Mouse (Mus musculus) heart, adult 9 months (tissue): ENCODE data around the gene Rhox2f.
"Not testable (repeated sequence)": the region's sequence is repeated elsewhere in the genome, so short reads cannot be mapped to it uniquely, and the experiment has no call there.

ENCODE experiments used
- DNase-seq, 2 experiments: peaks; one replicate each; pipeline ENCODE4 v3.0.0; 2022; ENCODE audit warnings: low spot score in 2 of 2

Rhox2f gene

DNA sequence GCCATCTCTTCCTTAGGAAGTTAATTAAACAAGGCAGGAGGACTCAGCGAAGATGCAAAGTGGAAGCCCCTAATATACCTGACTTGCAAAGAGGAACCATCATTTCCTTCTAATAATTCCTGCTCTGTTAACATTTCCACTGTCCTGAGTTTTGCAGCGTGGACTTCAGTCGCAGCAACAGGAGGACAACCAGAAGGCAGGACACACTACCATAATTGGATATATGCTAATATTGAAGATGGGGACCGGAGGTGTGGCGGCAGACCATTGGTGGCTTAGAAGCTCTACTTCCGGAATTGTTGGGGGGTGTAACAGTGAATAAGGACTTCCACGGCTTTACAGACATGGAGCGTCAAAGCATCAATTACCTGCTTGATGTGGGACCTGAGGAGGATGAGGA lies at the start of gene Rhox2f:
Rhox2f (plus strand) TSS at position 301 of the 400 bp plus-strand sequence.
- not testable (repeated sequence) for DNase-seq

DNA sequence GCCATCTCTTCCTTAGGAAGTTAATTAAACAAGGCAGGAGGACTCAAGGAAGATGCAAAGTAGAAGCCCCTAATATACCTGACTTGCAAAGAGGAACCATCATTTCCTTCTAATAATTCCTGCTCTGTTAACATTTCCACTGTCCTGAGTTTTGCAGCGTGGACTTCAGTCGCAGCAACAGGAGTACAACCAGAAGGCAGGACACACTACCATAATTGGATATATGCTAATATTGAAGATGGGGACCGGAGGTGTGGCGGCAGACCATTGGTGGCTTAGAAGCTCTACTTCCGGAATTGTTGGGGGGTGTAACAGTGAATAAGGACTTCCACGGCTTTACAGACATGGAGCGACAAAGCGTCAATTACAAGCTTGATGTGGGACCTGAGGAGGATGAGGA lies 41.1 kb upstream of the Rhox2f start, which contains the start of gene Rhox2e:
Rhox2e (plus strand) TSS at position 301 of the 400 bp plus-strand sequence.
- not testable (repeated sequence) for DNase-seq

DNA sequence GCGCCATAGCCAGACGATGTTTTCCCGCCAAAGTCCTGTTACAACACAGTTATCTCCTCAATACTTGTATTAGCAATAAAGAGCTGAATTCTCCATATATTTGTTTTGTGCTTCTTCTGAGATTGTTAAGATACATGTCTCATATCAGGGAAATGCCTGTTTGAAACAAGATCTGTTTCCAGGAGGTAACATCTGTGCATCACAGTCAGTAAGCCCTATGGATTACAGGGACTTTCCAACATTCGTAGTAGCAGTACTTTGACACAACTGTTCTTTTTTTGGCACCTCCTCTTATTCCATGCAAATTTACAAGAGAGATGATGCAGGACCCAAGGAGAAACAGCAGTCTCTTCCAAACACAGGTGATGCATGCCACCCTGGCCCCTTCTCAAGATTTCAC lies 29.5 kb upstream of the Rhox2f start, which contains the start of gene Rhox3e:
Rhox3e (plus strand) TSS at position 301 of the 400 bp plus-strand sequence.
- DNase-seq: not testable (repeated sequence)

DNA sequence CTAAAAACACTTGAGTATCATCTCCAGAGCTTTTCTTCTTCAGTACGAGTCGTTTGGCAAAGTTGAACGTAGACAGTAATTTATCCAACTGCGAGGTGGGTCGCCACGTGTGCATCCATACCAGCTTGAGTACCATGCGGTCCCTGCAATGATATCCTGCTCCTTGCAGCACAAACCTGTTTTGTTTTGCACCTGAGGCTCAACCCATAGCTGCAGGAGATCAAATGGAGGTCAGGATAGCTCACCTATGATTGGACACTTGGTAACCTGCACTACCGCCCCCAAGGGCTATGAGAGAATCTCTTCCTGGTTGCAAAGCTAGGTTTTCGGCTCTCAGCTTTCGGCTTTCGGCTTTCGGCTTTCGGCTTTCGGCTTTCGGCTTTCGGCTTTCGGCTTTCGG lies 14.1 kb upstream of the Rhox2f start, which contains the start of gene Rhox4e:
Rhox4e (plus strand) TSS at position 301 of the 400 bp plus-strand sequence.
- DNase-seq: not testable (repeated sequence)

DNA sequence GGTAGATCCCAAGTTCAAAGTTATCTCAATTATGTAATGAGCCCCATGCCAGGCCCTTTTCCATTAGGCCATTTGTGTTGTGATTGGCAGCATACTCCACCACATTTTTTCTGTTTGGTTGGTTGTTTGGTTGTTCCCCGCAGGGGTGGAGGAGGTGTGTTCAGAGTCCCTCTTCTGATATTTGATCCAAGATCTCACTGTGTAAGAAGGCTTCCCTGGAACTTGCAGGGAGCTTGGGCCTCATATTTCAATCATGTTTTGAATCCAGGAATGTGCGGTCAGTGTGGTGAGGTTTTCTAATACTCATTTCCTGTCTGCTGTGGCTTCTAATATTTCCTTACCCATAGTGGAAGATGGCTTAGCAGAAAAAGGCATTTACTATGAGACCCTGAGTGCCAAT lies 1.4 kb downstream of the Rhox2f start:
- DNase-seq: not testable (repeated sequence)

DNA sequence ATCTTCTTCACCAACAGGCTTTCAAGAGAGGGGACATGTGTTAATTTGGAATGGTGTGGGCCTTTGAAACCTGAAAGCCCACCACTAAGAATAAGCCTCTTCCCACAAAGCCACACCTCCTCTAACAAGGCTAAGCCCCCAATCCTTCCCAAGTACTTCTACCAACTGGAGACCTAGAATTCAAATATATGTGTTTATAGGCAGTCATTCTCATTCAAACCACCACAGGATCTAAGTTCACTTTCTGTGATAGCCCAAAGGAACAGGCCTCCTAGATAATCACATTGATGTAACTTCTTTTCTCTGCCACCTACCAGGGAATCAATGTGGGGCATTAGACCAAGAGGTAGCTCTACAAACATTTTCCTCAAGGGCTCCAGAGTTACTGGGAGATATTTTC lies 9.5 kb downstream of the Rhox2f start, which contains the start of gene Rhox3f:
Rhox3f (plus strand) TSS at position 301 of the 400 bp plus-strand sequence.
- not testable (repeated sequence) for DNase-seq

DNA sequence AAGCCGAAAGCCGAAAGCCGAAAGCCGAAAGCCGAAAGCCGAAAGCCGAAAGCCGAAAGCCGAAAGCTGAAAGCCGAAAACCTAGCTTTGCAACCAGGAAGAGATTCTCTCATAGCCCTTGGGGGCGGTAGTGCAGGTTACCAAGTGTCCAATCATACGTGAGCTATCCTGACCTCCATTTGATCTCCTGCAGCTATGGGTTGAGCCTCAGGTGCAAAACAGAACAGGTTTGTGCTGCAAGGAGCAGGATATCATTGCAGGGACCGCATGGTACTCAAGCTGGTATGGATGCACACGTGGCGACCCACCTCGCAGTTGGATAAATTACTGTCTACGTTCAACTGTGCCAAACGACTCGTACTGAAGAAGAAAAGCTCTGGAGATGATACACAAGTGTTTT lies 36.4 kb downstream of the Rhox2f start, which contains the start of gene Rhox4f:
Rhox4f (minus strand) TSS at position 101 of the 400 bp plus-strand sequence.
- not testable (repeated sequence) for DNase-seq
